ENCODE assay signal across 8 mouse cellular contexts in genomic region chr8:44937905-44938642, GRCm38 (mm10). TPM values are rescaled to one million over a fixed set of nuclear protein-coding genes. Genes with fewer than 3 reads are reported as not detected.
A peak's percentile ranks its signal among the peaks of the same experiment; 100 is the strongest.
DNase-seq lines count a peak whose midpoint lies in the region; ATAC-seq and TF ChIP-seq lines count a peak whose summit lies in the region.

No protein-coding gene starts in this region.

- H3K4me2 ChIP-seq in embryonic facial prominence, embryonic 13.5 days = peak overlapping the region; percentile 70

- H3K9me3 ChIP-seq in embryonic facial prominence, embryonic 13.5 days = no peaks in the 10 kb centered on the region

- TF ChIP-seq CTCF in kidney, adult 2 months (conservative IDR thresholded peaks at IDR 0.05; ENCODE audit: insufficient read depth, insufficient read length, low read depth, low read length) = 0 out of 2 replicates have a peak, but pooled peaks have one; percentile 21

- WGBS in embryonic facial prominence, embryonic 13.5 days = under 1% methylated on average over 69 of the region's 87 CpGs
- under 1% methylated on average over 87 of the region's 87 CpGs for WGBS in kidney, adult 2 months

- TF ChIP-seq POLR2A in kidney, adult 2 months (IDR thresholded peaks at IDR 0.05; ENCODE audit: low read depth, low read length) = no peak

- H3K4me1 ChIP-seq in embryonic facial prominence, embryonic 13.5 days = peaks cover 29% of the 10 kb centered on the region
- no peaks in the 10 kb centered on the region; the same call in 1 of the 2 replicates for H3K4me1 ChIP-seq in kidney, adult 2 months (ENCODE audit: control insufficient read depth, insufficient read depth, low read length)

- peak overlapping the region; percentile 76 for H3K4me3 ChIP-seq in embryonic facial prominence, embryonic 13.5 days
- peak overlapping the region; percentile 76 for H3K4me3 ChIP-seq in kidney, adult 2 months (ENCODE audit: insufficient read depth, low read depth, low read length)

- peak overlapping the region; percentile 88 for H3K9ac ChIP-seq in embryonic facial prominence, embryonic 13.5 days

- H3K36me3 ChIP-seq in embryonic facial prominence, embryonic 13.5 days = peaks cover 10% of the 10 kb centered on the region; the same call in 1 of the 2 replicates
- no peaks in the 10 kb centered on the region for H3K36me3 ChIP-seq in kidney, adult 2 months (ENCODE audit: control insufficient read depth, insufficient read depth, low read length)

- peak; percentile 86 to 90 for DNase-seq in adrenal gland, postnatal 4 days (ENCODE audit: low spot score in 2 of 2)
- DNase-seq in heart, adult 8-10 months (ENCODE audit: low spot score) = peak; percentile 87
- peak; percentile 95 for DNase-seq in kidney, adult 2 months
- DNase-seq in left cerebral cortex, postnatal 4 days = peak; percentile 93
- peak; percentile 93 for DNase-seq in mesoderm, embryonic 11.5 days (ENCODE audit: low read depth, low spot score)
- peak; percentile 89 for DNase-seq in right cerebral cortex, postnatal 4 days
- no peak for DNase-seq in B cell, adult 2 months

- intact Hi-C loops in left cerebral cortex, postnatal 4 days (cut with DNase I) = loop anchor here (5.0 kb wide), 2 partner anchors 299 to 911 kb away; no protein-coding TSS in a partner anchor

- ATAC-seq in embryonic facial prominence, embryonic 13.5 days (ENCODE audit: insufficient number of reproducible peaks, insufficient read depth, low FRiP score, low TSS enrichment, low read depth) = peak; percentile 87

- H3K27me3 ChIP-seq in embryonic facial prominence, embryonic 13.5 days = no peaks in the 10 kb centered on the region
- H3K27me3 ChIP-seq in kidney, adult 2 months (replicated peaks; ENCODE audit: control insufficient read depth, insufficient read depth, low read length) = no peaks in the 10 kb centered on the region

- H3K27ac ChIP-seq in embryonic facial prominence, embryonic 13.5 days = peak overlapping the region; percentile 93
- H3K27ac ChIP-seq in kidney, adult 2 months (ENCODE audit: insufficient read depth, low read depth, low read length) = 0 out of 2 replicates have a peak overlapping the region, but pooled peaks have one; percentile 6

RNA-seq across cellular contexts. Expression of gene Fat1, which starts 2.8 kb away (rescaled TPM):
- total RNA-seq in adrenal gland, postnatal 4 days (2021) = 10 to 100 TPM; 75.5 to 90.7 TPM
- polyA plus RNA-seq in embryonic facial prominence, embryonic 13.5 days (2015; fragmentation: Nextera tagmentation; extraction: Ambion mirVana) = 29.3 and 29.7 TPM in 2 replicates
- total RNA-seq in heart, adult 8-10 months (2022) = 10 to 100 TPM; 14.4 to 18.3 (median 16.4) TPM
- 16.7 and 24.6 TPM in 2 replicates for polyA plus RNA-seq in kidney, adult 2 months (2012; rRNA removed)
- total RNA-seq in left cerebral cortex, postnatal 4 days (2021) = 10 to 100 TPM; 73.2 to 79.6 TPM

Comparison
In these comparisons a context has a peak if more than half of its experiments do, and no peak if none do; other contexts are left out.
1. DNase-seq: peak in adrenal gland, postnatal 4 days (2 of 2), heart, adult 8-10 months (single experiment), kidney, adult 2 months (single experiment), left cerebral cortex, postnatal 4 days (single experiment), mesoderm, embryonic 11.5 days (single experiment) and right cerebral cortex, postnatal 4 days (single experiment); none in B cell, adult 2 months (0 of 2).